Mouse (Mus musculus): ENCODE data around the gene Zfp646. TPM values are rescaled to one million over a fixed set of nuclear protein-coding genes. Genes with fewer than 3 reads are reported as not detected.
A peak's percentile ranks its signal among the peaks of the same experiment; 100 is the strongest.

Gene Zfp646
- polyA plus RNA-seq, 1 experiment = 27.2 TPM

DNA sequence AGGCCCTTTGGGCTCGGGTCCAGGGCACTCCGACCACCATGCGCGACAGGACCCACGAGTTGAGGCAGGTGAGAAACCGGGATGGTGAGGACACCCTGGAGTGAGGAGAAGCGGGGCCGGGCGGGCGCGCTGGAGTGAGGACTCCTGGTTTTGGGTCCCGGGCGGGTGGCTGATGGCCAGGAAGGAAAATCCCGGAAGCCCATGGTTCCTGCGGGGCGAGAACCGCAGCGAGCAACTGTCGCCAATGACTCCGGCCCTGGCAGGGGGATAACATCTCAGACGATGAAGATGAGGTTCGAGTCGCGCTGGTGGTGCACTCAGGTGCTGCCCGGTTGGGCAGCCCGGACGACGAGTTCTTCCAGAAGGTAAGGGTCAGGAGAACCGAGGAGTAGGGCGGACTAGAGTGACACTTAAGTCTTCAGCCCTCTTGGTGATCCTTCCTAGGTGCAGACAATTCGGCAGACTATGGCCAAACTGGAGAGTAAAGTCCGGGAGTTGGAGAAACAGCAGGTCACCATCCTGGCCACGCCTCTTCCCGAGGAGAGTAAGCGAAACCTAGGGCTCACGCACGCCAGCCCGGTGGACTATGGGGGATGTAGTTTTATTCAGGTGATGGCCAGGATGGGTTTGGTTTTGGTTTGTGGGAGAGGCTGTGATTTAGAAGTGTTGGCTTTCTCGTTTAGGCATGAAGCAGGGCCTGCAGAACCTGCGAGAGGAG is 33.9 kb upstream of the Zfp646 start:
- no peaks in the 10 kb centered on the region for H3K27me3 ChIP-seq (ENCODE audit: control insufficient read depth, insufficient read depth, low read length)
- peaks cover 9% of the 10 kb centered on the region for H3K36me3 ChIP-seq (ENCODE audit: control insufficient read depth, insufficient read depth, low read length)
- TF ChIP-seq CTCF (IDR thresholded peaks at IDR 0.05; ENCODE audit: extremely low read depth, insufficient read depth, insufficient read length, insufficient replicate concordance) = no peak
- peak; percentile 71 for TF ChIP-seq POLR2A (IDR thresholded peaks at IDR 0.05; ENCODE audit: low read depth, low read length)
- under 1% methylated on average over 40 of the region's 40 CpGs for WGBS
- peak overlapping the region; percentile 88 for H3K27ac ChIP-seq (ENCODE audit: insufficient read depth, low read length)
- peaks cover 7% of the 10 kb centered on the region; the same call in 1 of the 2 replicates for H3K4me1 ChIP-seq (ENCODE audit: control insufficient read depth, insufficient read depth, insufficient read length)
- peak overlapping the region; percentile 80 for H3K4me3 ChIP-seq (ENCODE audit: extremely low read depth, insufficient read depth, insufficient read length)
- peak; percentile 63 to 80 for DNase-seq (ENCODE audit: low read depth in 1 of 2, low spot score in 2 of 2)

DNA sequence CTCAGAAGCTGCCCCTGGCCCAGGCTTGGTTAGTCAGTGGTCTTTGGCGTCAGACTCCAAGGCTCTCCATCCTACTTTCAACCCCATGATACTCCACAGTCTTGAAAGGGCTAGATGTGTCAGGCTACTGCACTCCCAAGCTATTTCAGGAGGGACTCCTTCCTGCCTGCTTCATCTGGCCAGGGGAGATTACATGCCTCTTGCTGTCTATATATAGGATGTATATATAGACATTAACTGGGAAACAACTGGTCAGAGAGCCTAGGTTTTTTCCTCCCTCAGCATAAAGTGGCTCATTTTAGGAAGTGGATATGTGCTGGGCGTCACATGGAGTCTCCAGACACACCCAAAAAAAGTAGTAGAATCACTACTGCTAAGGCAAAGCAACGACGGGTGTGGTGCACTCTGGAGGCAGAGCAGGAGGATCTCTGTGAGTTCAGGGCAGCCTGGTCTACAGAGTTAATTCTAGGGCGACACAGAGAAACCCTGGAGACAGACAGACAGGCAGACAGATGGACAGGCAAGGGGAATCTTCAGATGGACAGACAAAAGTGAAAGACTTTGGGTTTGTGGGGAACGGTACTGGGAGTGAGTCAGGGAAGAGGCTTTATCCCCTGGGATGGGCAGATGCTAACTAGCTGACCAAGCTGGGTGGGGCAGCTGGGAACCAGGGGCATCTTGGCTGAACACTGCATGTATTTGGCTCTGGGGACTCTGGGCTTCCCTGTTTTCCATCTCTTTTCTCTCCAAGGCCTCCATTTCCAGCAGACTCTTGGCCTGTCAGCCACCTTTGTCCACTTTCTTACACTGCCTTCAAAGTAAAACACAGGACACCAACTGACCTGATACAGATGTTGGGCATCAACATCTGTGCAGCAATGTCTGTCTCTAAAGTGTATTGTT is 25.8 kb upstream of the Zfp646 start:
- peaks cover 11% of the 10 kb centered on the region for H3K36me3 ChIP-seq (ENCODE audit: control insufficient read depth, insufficient read depth, low read length)
- H3K27me3 ChIP-seq (ENCODE audit: control insufficient read depth, insufficient read depth, low read length) = no peaks in the 10 kb centered on the region
- H3K4me3 ChIP-seq (ENCODE audit: extremely low read depth, insufficient read depth, insufficient read length) = no peak overlapping the region
- no peak overlapping the region for H3K27ac ChIP-seq (ENCODE audit: insufficient read depth, low read length)
- TF ChIP-seq POLR2A (IDR thresholded peaks at IDR 0.05; ENCODE audit: low read depth, low read length) = no peak
- TF ChIP-seq CTCF (IDR thresholded peaks at IDR 0.05; ENCODE audit: extremely low read depth, insufficient read depth, insufficient read length, insufficient replicate concordance) = no peak
- 77% methylated on average over 6 of the region's 6 CpGs for WGBS
- DNase-seq (ENCODE audit: low read depth in 1 of 2, low spot score in 2 of 2) = no peak
- H3K4me1 ChIP-seq (ENCODE audit: control insufficient read depth, insufficient read depth, insufficient read length) = no peaks in the 10 kb centered on the region

DNA sequence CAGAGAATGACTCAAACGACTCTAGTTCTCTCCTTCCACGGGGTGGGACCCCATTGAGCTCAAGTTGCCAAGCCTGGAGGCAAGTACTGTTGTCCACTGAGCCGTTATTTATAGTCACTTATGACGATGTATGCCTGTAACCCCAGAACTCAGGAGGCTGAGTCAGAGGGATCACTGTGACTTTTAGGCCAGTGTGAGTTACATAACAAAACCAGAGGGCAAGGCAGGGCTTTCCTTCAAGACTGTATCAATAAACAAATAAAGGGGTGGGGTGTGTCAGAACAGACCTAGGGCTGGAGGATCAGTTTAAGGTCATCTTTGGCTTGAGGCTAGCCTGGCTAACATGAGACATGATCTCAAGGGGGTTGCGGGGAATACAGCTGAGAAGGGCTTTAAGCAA is 25.1 kb upstream of the Zfp646 start:
- WGBS = 58% methylated on average over 5 of the region's 5 CpGs
- no peaks in the 10 kb centered on the region for H3K4me1 ChIP-seq (ENCODE audit: control insufficient read depth, insufficient read depth, insufficient read length)
- DNase-seq (ENCODE audit: low read depth in 1 of 2, low spot score in 2 of 2) = no peak
- TF ChIP-seq POLR2A (IDR thresholded peaks at IDR 0.05; ENCODE audit: low read depth, low read length) (no peak), CTCF (IDR thresholded peaks at IDR 0.05; ENCODE audit: extremely low read depth, insufficient read depth, insufficient read length, insufficient replicate concordance) (no peak)
- H3K27ac ChIP-seq (ENCODE audit: insufficient read depth, low read length) = no peak overlapping the region
- H3K36me3 ChIP-seq (ENCODE audit: control insufficient read depth, insufficient read depth, low read length) = peaks cover 11% of the 10 kb centered on the region
- no peaks in the 10 kb centered on the region for H3K27me3 ChIP-seq (ENCODE audit: control insufficient read depth, insufficient read depth, low read length)
- H3K4me3 ChIP-seq (ENCODE audit: extremely low read depth, insufficient read depth, insufficient read length) = no peak overlapping the region

DNA sequence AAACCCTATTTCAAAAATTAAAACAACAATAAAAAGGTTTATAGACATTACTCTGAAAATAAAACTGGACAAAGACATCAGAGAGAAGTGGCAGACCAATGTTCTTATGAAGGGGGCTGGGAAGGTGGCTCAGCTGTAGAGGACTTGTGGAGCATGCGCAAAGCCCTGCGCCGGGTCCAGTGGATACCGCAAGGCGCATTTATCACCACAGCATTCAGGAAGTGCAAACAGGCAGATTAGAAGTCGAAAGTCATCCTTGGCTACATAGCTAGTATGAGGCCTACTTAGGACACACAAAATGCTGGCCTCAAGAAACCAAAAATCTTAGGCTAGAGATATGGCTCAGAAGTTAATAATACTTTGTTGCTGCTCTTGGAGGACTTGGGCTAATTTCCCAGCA is 17.8 kb upstream of the Zfp646 start:
- Histone ChIP-seq H3K27me3 (ENCODE audit: control insufficient read depth, insufficient read depth, low read length) (no peaks in the 10 kb centered on the region), H3K27ac (ENCODE audit: insufficient read depth, low read length) (no peak overlapping the region), H3K4me3 (ENCODE audit: extremely low read depth, insufficient read depth, insufficient read length) (no peak overlapping the region), H3K36me3 (ENCODE audit: control insufficient read depth, insufficient read depth, low read length) (no peaks in the 10 kb centered on the region), H3K4me1 (ENCODE audit: control insufficient read depth, insufficient read depth, insufficient read length) (no peaks in the 10 kb centered on the region)
- TF ChIP-seq POLR2A (IDR thresholded peaks at IDR 0.05; ENCODE audit: low read depth, low read length) = no peak
- TF ChIP-seq CTCF (IDR thresholded peaks at IDR 0.05; ENCODE audit: extremely low read depth, insufficient read depth, insufficient read length, insufficient replicate concordance) = no peak
- no peak for DNase-seq (ENCODE audit: low read depth in 1 of 2, low spot score in 2 of 2)
- WGBS = 77% methylated on average over 6 of the region's 6 CpGs

DNA sequence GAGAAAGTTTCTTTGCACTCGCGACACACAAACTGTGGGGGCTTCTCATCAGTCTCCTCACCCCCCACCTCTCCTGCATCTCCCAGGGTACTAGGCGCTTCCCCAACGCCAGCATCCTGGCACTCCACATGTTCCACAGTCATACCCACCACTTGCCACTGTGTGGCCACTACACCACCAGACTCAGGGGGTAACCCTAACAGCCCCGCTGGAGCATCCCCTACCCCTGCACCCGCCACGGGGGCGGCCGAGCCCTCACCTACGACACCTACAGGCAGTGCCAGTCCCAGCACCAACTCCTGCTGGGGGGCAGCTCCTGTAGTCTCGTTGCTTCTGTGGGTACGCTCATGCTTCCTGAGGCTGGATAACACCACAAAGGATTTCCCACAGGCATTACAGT is 9.6 kb upstream of the Zfp646 start:
- no peaks in the 10 kb centered on the region for H3K27me3 ChIP-seq (ENCODE audit: control insufficient read depth, insufficient read depth, low read length)
- H3K4me1 ChIP-seq (ENCODE audit: control insufficient read depth, insufficient read depth, insufficient read length) = no peaks in the 10 kb centered on the region
- no peak overlapping the region for H3K4me3 ChIP-seq (ENCODE audit: extremely low read depth, insufficient read depth, insufficient read length)
- TF ChIP-seq CTCF (IDR thresholded peaks at IDR 0.05; ENCODE audit: extremely low read depth, insufficient read depth, insufficient read length, insufficient replicate concordance) (no peak), POLR2A (IDR thresholded peaks at IDR 0.05; ENCODE audit: low read depth, low read length) (no peak)
- H3K36me3 ChIP-seq (ENCODE audit: control insufficient read depth, insufficient read depth, low read length) = peaks cover 17% of the 10 kb centered on the region
- WGBS = 97% methylated on average over 12 of the region's 12 CpGs
- H3K27ac ChIP-seq (ENCODE audit: insufficient read depth, low read length) = no peak overlapping the region
- DNase-seq (ENCODE audit: low read depth in 1 of 2, low spot score in 2 of 2) = no peak

DNA sequence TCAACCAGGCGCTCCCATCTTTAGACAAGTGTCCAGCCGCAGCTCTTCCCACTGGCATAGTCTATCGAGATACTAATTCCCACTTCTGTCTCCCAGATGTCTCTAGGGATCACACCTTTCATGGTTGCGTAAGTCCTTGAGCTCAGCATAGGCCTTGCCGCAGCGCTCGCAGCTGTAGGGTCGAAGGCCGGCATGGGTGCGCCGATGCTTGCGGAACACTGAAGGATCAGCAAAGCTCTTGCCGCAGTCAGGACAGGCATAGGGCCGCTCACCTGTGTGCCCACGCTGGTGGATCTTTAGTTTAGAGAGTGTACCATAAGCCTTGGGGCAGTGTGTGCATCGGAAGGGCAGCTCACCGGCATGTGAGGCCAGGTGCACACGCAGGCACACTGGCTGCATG is 8.4 kb upstream of the Zfp646 start:
- Histone ChIP-seq H3K27me3 (ENCODE audit: control insufficient read depth, insufficient read depth, low read length) (no peaks in the 10 kb centered on the region), H3K4me1 (ENCODE audit: control insufficient read depth, insufficient read depth, insufficient read length) (peaks cover 5% of the 10 kb centered on the region; the same call in 1 of the 2 replicates), H3K36me3 (ENCODE audit: control insufficient read depth, insufficient read depth, low read length) (peaks cover 17% of the 10 kb centered on the region), H3K27ac (ENCODE audit: insufficient read depth, low read length) (no peak overlapping the region), H3K4me3 (ENCODE audit: extremely low read depth, insufficient read depth, insufficient read length) (no peak overlapping the region)
- DNase-seq (ENCODE audit: low read depth in 1 of 2, low spot score in 2 of 2) = no peak
- WGBS = 97% methylated on average over 18 of the region's 18 CpGs
- TF ChIP-seq CTCF (IDR thresholded peaks at IDR 0.05; ENCODE audit: extremely low read depth, insufficient read depth, insufficient read length, insufficient replicate concordance) = no peak
- TF ChIP-seq POLR2A (IDR thresholded peaks at IDR 0.05; ENCODE audit: low read depth, low read length) = no peak

Data from spleen, adult 2 months (tissue).